Mouse (Mus musculus) olfactory bulb, adult 2 months (tissue): ENCODE measurements at regions not wholly inside any gene's neighbourhood (a gene's known extent, or its start where the extent isn't known, plus 50 kb on each side); places are given as distances from the start of the nearest gene placed in this dataset.

Experiments
- CTCF ChIP-seq: fragments of 200-500 bp; IDR thresholded peaks from 2 replicates; pipeline ENCODE4 v1.5.1; 2012; ENCODE audit warnings: low read depth, mild to moderate bottlenecking, low read length, moderate library complexity; ENCODE audit not compliant: insufficient read depth
- POLR2A ChIP-seq: fragments of 200-500 bp; IDR thresholded peaks from 2 replicates; pipeline ENCODE4 v1.6.1; 2012; ENCODE audit warnings: mild to moderate bottlenecking, low read depth, low read length, moderate library complexity; ENCODE audit not compliant: insufficient read depth

DNA sequence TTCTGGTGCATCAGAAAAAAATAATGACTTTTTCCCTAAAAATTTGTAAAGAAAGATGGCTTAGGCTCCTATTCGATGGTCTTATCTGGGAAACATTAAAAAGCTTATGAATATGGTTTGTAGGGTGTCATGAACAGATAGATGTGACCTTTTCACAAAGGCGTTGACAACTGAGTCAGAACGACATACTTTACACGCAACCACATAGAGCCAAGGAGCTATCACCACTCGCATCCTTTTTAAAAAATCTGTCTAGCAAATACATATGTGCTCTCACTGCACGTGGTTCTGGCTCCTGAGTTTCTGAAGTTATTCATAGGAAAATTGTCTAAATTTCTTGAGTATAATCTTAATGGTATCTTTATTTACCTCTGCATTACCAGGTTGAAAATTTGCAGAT, 404.9 kb upstream of the Nrsn1 start:
- TF ChIP-seq CTCF, result no peak
- TF ChIP-seq POLR2A, result no peak
